Mouse (Mus musculus): ENCODE data around the gene Dnajc3. TPM values are rescaled to one million over a fixed set of nuclear protein-coding genes. Genes with fewer than 3 reads are reported as not detected.
A peak's percentile ranks its signal among the peaks of the same experiment; 100 is the strongest.
"Not testable (repeated sequence)": the region's sequence is repeated elsewhere in the genome, so short reads cannot be mapped to it uniquely, and the experiment has no call there.

Gene Dnajc3
- total RNA-seq, 2 experiments from 2014 or later, result 41.0 to 42.9 TPM

DNA sequence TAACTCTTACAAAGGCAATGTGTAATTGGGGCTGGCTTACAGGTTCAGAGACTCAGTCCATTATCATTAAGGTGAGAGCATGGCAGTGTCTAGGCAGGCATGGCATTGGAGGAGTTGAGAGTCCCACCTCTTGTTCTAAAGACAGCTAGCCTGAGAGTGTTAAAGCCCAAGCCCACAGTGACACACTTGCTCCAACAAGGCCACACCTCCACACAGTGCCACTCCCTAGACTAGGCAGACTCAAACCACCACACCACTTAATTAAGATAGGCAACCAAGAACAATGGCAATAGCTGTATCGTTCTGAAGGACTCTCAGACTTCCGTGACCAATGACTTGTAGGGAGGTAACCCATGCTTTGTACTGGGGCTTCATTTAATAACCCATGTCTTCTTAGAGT is 7.0 kb upstream of the Dnajc3 start:
- no peak for DNase-seq (ENCODE audit: low spot score in 2 of 2)

DNA sequence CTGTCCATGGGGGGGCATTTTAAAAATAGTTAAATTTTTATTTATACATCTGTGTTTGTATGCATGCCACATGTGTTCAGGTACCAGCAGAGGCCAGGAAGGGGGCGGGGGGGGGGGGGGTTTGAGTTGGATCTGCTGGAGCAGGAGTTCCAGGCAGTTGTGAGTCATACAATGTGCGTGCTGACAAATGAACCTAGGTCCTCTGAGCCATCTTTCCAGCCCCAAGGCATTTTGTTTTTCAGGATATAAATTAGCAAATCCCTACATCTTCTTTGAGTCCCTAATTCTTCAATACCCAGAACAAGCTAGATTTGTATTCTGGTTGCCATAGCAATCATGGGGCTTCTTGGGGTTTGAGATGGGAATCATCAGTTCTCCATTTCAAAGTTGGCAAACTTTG is 6.6 kb upstream of the Dnajc3 start:
- no peak for DNase-seq (ENCODE audit: low spot score in 2 of 2)

DNA sequence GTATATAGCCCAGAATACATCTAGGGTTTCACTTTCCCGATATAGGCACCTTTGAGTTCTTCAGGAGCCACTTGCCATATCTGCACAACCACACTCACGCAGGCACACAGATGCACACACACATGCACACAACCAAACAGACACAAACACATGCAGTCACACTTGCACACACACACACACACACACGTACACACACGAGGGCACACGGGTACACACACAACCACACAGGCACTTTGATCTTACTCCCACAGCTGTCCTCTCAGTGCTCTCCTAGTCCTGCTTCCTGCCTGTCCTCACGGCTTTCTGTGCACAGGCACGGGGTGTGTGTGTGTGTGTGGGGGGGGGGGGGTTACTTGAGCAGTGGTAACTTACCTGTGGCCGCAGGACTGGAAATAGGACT is 4.8 kb upstream of the Dnajc3 start:
- no peak for DNase-seq (ENCODE audit: low spot score in 2 of 2)

DNA sequence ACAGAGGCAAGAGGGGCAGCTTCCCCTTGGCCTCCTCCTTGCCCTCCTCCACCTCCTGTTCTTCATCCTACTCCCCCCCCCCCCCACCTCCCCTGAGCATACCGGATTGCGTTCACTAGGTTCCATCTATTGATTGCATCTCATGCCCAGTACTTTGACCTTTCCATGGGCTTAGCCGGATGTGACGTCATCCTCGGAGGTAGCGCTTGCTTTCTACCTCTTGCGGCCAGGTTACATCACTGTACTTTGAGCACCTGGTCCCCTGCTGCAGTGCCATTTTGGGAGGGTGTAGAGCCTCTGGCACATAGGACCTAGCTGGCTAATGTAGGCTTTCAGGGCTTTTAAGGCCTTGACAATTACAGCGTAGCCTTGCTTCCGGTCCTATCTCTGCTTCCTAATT is 3.1 kb upstream of the Dnajc3 start:
- no peak for DNase-seq (ENCODE audit: low spot score in 2 of 2)

DNA sequence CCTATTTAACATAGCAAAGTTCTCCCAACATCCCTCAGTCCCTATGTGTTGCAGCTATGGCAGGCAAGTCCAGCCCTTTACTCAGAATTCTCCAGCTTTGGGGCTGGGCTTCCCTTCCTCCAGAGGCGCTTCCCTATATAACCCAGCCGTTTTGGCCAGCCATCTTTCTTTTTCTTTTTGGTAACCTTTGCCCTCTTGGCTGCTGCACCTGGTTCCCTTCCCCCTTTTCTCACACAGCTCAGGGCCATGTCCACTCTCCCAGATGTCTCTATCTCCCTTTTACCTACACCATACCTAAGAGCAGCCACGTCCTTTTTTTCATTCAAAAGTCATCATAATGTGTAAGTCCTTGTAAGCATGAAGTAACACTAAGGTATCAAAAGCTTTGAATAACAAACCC is 1.5 kb upstream of the Dnajc3 start:
- DNase-seq (ENCODE audit: low spot score in 2 of 2), result no peak

DNA sequence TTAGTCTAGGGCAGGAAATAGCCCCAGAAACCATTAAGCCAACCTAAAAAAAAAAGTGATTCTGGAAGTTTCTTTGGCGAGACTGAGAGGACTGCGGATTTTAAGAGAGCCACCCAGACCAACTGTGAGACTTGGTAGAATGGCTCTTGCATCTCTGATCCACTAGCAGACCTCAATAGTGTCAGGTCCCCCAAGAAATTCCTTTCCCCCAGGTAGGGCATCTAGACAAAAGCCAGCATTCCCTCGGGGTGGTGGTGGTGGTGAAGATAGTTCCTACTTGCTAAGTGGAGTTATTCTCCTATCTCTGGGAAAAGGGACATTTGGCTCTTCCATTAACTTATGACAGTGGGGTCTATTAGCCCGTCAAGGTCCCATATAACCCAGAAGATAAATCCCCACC is 824 bp upstream of the Dnajc3 start:
- DNase-seq (ENCODE audit: low spot score in 2 of 2), result no peak

DNA sequence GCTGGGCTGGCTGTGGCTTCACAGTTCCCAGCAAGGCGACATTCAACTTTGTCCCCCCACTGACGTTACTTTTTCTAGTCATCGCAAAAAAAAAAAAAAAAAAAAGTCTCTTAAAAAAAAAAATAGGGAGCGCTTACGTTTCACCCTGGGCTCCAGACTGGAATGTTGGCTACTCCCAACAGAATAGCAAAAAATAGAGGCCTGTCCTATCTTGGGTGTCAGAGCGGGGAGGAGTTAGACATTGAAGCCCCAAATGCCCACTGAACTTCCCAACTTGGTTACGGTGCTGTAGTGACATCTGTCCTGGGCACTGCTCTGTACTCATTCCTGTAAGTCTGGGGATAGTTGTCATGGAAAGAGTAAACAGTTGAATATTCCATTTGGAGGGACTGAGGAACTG is 775 bp downstream of the Dnajc3 start:
- DNase-seq (ENCODE audit: low spot score in 2 of 2), result no peak

DNA sequence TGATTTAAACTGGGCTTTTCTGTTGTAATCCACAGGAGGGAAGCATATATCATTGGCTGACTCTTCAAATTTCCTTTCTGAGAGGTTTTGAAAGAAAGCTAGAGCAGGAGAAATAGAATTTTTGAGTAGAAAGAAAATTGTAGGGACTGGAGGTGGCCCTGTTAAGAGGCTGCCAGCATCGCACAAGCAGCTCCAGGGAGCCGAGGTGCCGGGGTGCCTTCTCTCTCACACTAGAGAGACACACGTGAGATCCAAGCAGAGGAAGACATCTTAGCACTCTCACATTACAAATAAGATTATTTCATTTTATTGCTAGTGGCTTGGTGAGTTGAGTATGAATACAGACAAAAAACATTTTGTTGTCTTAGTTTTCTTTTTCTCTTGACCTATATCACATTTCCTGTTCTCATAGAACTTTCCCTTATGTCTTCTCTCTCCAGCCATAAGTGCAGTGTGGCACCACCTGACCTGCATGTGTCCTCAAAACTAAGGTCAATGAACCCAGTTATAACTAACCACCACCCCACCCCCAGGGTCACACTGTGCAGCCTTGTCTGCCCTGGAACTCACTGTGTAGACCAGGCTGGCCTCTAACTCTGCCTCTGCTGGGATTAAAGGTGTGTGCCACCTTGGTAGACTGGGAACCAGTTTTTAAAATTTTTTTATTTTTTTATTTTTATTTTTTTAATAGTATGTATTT is 3.2 kb downstream of the Dnajc3 start:
- DNase-seq (ENCODE audit: low spot score in 2 of 2), result no peak

DNA sequence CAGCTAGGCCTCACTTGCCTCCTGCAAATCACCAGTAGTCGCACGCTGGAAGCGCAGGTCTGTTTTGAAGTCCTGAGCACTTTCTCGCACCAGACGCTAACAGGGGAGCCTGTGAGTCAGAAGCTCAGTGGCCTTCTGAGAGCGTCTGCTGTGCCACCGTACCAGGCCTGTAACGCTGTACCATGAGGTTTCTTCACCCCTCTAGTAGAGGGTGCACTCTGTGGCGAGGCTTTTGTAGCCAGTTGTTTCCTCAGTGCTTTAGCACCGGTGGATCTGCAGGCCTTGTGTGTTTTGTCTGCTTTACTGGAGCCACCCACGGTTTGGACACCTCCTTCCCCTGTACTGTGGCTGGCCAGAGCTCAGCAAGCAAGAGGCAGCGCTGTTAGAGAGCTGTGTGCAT is 4.3 kb downstream of the Dnajc3 start:
- DNase-seq (ENCODE audit: low spot score in 2 of 2), result no peak

DNA sequence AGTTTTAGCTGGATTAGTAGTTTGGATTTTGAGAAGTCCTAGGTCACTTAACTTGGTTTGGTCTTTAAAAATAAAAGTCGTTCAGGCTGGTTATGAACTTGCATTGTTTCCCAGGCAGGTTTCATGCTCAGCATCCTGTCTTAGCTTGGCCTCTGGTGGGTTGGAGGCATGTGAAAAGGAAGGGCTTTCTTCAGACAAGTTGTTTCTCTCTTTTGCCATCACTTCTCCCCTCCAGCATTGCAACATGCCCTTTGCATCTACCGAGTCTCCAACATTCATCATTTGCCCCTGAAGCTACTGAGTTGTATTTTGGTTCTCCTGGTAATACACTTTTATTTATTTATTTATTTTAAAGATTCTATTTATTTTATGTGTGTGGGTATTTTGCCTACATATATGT is 6.9 kb downstream of the Dnajc3 start:
- DNase-seq (ENCODE audit: low spot score in 2 of 2), result no peak

DNA sequence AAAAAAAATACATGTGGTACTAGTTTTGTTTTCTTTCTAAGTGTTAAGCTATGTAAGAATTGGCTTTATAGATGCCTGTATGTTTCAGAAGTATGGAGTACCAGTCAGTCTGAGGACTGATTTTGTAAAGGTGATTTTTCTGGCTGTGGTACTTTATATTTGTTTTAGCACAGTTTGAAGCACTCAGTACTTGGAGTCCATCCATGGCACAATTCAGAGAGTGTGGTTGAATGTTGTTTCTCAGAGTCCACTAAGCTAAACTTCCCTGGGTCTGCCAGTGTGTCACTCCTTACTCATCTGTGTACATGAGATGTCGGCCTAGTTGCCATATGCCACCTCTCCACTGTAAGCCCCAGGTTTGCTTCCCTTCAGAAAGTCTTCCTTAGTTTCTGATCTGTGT is 11.1 kb downstream of the Dnajc3 start:
- DNase-seq (ENCODE audit: low spot score in 2 of 2), result no peak

DNA sequence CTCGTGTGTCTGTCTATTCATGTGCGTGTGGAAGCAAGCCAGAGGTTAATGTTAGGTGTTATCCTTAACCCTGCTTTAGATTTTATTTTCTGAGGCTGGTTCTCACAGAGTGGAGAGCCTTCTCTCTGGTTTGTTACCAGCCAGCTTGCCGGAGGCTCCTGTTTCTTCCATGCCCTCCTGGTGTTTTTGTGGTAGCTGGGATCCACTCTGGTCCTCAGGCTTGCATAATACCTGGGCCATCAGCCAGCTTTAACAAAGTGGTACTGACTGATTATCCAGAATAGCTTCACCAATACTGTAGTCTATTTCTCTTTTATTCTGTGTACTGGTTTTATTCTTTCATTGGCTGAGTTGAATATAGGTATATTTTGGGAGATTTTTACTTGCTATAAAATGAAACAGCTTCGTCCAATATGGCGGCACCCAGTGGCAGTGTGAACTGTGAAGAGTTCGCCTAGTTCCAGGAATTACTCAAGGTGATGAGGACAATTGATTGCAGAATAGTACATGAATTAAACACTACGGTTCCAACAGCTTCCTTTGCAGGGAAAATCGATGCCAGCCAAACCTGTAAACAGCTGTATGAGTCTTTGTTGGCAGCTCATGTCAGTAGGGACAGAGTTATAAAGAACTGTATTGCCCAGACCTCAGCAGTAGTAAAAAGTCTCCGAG is 14.3 kb downstream of the Dnajc3 start:
- peak; percentile 25 to 73 for DNase-seq (ENCODE audit: low spot score in 2 of 2)

DNA sequence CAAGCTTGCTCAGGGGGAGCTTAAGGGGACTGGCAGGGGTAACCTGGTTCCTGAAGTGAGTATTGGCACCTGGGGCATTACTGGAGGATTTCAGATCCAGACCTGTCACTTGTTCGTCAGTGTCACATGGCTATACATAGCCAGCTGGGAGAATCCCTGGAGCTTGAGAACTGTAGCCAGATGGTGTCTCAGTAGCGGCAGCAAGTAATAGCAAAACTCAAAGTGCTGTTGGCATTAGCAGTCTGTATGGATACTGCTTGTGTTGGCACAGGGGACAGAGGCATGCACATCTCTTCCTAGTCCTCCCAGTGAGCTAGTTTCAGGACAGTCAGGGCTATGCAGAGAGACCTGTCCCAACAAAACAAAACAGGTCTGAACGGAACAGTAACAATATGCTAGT is 20.2 kb downstream of the Dnajc3 start:
- peak in 1 of 2 experiments; percentile 30 for DNase-seq (ENCODE audit: low spot score in 2 of 2)

DNA sequence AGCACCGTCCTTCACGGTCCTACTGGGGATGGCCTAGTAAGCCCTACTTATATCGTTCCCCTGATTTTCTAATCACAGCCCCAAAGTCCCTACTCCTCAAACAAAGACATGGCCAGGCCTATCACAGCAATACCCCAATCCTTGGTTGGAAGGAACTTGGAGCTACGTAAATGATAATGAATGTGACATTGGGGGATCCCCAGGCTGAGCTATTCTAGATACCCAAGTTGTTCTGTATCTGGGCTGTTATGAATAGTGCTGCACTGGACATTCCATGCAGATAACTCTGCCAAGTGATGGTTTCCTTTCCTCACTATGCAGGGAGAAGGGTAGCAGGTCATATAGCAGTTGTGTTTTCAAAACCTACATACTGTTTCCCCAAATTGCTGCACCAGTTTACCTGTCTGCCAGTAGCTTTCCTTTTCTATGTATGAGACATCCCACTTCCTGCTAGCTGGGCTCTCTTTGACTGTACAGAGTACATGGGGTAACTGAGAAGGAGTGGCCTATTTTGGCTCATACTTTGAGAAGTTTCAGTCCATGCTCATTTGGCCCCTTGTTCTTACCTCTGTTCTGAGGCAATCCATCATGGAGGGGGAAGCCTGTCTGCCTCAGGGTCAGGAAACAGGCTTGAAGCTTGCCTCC is 27.7 kb downstream of the Dnajc3 start:
- DNase-seq (ENCODE audit: low spot score in 2 of 2), result no peak

DNA sequence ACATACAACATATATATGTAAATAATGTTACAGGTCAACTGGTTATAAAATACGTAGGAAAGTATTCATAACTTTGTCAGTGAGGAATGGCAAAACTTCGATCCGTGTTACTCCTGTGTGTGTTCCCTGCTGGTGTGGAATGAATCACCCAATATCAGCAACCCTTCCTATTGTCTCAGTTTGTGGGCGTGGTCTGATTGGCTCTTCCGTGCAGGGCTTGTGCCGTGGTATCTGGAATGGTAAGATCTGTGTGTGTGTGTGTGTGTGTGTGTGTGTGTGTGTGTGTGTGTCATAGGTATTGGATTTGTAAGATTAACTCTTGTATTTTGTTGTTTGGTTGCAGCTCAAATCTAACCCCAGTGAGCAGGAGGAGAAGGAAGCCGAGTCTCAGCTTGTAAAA is 29.9 kb downstream of the Dnajc3 start:
- no peak for DNase-seq (ENCODE audit: low spot score in 2 of 2)

DNA sequence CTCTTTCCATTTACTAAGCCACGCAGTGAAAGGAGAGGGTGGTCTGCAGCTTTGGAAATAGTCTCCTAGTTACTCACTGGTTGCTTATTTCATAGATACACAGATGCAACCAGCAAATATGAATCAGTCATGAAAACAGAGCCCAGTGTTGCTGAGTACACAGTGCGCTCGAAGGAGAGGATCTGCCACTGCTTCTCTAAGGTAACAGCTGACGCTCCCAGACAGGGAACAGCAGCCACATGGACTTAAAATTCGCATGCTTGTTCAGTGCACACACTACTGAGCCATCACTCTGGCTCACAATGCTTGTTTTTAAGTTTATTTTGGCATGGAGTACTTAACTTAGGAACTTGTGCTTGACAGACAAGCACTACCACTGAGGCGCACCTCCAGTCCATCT is 34.5 kb downstream of the Dnajc3 start:
- peak; percentile 43 to 62 for DNase-seq (ENCODE audit: low spot score in 2 of 2)

DNA sequence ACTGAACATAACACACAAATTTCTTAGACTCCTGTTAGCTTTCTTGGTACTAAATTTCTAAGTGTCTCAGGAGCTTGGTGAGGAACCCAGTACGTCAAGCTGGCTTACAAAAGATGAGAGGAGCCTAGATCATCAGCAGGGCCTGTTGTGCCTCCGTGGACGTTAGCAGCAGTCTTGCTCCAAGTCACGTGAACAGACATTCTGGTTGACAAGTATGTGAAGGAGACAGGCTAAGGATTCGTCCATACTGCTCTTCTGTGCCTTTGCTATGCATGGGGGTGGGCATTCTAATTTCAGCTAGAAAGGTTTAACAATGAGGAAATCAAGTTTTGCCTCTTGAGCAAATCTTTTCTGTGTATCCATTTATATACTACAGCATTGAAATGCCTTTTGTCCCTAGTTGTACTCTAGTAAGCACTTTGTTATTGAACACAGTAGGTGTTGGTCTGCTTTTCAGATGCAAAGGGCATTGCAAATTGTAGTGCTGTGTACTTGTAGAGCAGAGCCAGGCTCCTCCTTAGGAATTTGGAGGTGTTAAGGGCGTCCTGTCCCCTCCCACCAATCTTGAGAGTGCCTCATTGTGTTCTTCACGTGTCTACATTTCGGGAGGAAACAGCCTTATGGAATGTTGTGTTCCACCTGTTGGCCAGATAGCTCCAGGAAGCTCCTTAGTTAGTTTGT is 39.5 kb downstream of the Dnajc3 start:
- no peak for DNase-seq (ENCODE audit: low spot score in 2 of 2)

DNA sequence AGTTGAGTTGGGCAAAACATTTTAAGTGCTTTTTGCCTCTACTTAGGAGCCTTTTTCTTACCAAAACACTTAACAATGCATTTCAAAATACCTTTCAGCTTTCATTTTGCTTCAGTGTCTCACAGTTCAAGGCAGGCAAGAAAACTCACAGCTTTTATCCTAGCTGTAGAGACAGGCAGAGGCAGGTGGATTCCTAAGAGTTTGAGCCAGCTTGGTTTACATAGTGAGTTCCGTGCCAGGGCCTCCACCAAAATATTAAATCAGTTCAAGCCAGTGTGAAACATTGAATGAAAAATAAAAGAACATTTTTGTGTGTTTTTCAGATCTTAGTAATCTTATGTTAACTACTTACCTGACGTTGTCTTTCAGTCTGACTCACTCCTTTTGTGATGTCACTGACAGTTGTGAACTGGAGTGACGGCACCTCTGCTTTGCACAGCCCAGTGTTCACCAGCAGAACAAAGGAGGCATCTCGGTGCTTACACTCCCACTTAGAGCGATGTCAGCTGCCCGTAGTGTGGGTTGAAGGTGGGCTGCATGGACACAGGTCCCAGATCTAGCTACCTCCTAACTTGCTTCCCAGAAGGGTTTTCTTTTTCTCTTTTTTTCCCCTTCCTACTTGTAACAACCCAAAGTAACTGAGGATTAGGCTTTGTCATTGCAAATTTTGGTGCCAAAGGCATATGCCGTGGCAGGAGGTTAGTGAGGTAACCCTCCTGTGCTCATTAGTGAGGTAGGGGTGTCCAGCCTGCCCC is 42.0 kb downstream of the Dnajc3 start:
- no peak for DNase-seq (ENCODE audit: low spot score in 2 of 2)

DNA sequence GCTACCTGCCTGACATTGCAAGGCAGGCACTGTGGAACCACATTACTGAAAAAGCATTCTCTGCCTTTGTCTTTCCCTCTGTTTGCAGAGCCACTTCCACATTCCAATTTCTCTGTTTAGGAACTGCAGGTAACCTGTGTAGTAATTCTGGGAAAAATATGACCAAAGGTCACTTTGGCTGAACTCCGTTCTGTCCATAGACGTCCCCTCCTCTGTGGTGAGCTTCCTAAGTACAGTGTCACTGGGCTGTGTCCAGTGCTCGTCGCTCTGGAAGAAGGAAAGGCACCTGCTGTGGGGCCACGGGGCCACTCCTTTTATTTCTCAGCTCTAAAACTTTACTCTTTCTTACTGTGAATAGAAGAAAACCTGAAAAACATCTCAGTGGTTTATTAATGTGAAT is 42.6 kb downstream of the Dnajc3 start:
- no peak for DNase-seq (ENCODE audit: low spot score in 2 of 2)

DNA sequence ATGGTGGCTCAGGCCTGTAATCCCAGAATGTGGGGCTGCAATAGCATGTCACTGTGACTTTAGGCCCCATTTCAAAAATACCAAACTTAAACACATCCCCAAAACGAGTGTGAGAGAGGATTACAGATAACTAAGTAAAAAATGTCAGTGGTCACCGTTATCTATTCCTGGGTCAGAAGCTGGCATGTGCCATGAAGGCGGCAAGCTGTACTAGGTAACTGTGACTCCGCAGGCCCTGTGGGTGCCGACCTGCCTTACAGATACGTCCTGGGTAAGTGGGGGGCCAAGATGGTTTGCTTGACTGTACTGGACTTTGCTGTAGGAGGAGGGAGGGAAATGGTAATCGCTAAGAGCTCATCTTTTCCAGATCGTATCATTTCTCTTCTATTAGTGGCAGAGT is 43.1 kb downstream of the Dnajc3 start:
- DNase-seq (ENCODE audit: low spot score in 2 of 2), result no peak

DNA sequence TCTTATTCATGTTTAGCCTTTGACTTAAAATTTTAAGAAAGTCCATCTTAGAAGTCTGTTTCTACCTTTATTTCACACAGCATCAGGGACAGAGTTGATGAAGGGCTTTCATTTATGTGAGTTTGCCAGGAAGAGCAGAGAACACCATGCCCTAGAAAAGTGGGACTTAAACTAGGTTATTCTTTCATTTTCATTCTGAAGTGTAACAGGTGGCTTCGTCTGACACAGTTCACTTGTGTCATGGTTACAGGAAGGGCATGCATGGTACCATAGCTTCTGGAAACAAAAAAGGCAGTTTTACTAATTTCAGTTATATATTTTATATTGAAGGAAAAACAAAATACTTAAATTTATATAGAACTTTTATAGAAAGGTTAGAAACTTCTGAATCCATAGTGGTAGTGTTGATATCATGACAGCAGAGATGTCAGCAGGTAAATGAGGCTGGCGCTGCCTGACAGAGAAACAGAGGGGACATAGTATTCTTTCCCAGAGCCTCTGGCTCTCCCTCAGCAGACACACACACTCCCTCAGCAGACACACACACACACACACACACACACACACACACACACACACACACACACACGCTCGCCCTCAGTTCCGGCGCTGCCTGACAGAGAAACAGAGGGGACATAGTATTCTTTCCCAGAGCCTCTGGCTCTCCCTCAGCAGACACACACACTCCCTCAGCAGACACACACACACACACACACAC is 44.1 kb downstream of the Dnajc3 start:
- DNase-seq (ENCODE audit: low spot score in 2 of 2), result not testable (repeated sequence)

All from layer of hippocampus, adult 18-20 months (tissue).